Mouse (Mus musculus) small intestine, adult 2 months (tissue): ENCODE measurements around the gene Palm2. TPM values are rescaled to one million over a fixed set of nuclear protein-coding genes. Genes with fewer than 3 reads are reported as not detected.

Experiments used
- H3K27ac ChIP-seq: fragments of 200-500 bp; 2 replicates; pipeline ENCODE4 v1.5.1; 2012; ENCODE audit warnings: low read depth, low read length, control low read depth, inconsistent platforms; ENCODE audit not compliant: insufficient read depth
- H3K27me3 ChIP-seq: fragments of 200-500 bp; 2 replicates; pipeline ENCODE4 v1.6.1; 2012; ENCODE audit warnings: mild to moderate bottlenecking, moderate library complexity, low read length, inconsistent platforms; ENCODE audit not compliant: control insufficient read depth, insufficient read depth
- H3K36me3 ChIP-seq: fragments of 200-500 bp; 2 replicates; pipeline ENCODE4 v1.6.1; 2012; ENCODE audit warnings: mild to moderate bottlenecking, low read length, control low read depth, inconsistent platforms; ENCODE audit not compliant: control insufficient read depth, insufficient read depth
- H3K4me1 ChIP-seq: fragments of 200-500 bp; 2 replicates; pipeline ENCODE4 v1.6.1; 2012; ENCODE audit warnings: low read length, inconsistent platforms, mixed read lengths; ENCODE audit not compliant: control insufficient read depth, insufficient read depth, insufficient read length
- H3K4me3 ChIP-seq: fragments of 200-500 bp; 2 replicates; pipeline ENCODE4 v1.5.1; 2012; ENCODE audit warnings: low read depth, mild to moderate bottlenecking, control low read depth, inconsistent platforms, low read length, moderate library complexity
- CTCF ChIP-seq: fragments of 200-500 bp; IDR thresholded peaks from 2 replicates; pipeline ENCODE4 v1.5.1; 2012; ENCODE audit warnings: low read depth, mild to moderate bottlenecking, control low read depth, inconsistent platforms, low read length, moderate library complexity, mixed read lengths; ENCODE audit not compliant: insufficient replicate concordance, insufficient read length; ENCODE audit errors: extremely low read depth
- POLR2A ChIP-seq: fragments of 200-500 bp; IDR thresholded peaks from 2 replicates; pipeline ENCODE4 v1.6.1; 2012; ENCODE audit warnings: low read depth, mild to moderate bottlenecking, control low read depth, inconsistent platforms, low read length, moderate library complexity
- WGBS: fragments of 180-500 bp; shearing (Covaris S2); methylation state at CpG from one replicate; pipeline ENCODE4 v1.1.7; 2018; 5-methylcytosine and 5-hydroxymethylcytosine counted together
- polyA plus RNA-seq: library from polyadenylated mRNA; depleted of rRNA; stranded (reverse); fragments of >200 nt; gene quantifications from 2 replicates; pipeline ENCODE4 v1.2.3, GENCODE M21; 2012

The Palm2 gene
- polyA plus RNA-seq, 1 experiment: 0.04 TPM

DNA sequence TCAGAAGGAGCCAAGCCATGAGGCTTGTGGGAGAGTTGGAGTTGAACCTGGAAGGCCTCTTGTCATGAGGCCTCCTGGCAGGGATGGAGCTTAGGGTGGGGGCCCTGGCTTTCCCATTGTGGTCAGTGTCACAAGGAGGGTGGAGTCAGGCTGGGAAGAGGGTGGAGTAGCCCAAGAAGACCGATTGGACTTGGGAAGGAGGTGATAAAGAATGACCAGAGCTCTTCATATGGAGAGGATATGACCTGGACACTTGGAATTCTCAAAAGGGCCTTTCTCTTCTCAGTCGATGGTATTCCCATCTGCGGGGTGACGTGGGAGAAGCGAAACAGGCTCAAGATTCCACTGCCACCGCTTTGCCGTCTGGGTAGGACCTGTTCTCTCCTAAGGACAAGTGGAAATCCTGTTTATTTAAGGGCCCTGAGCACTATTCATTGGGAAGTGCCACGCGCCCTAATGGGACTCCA, 245.0 kb downstream of the Palm2 start:
- no peak overlapping the region for H3K27ac ChIP-seq
- WGBS: 66% methylated on average over 9 of the region's 9 CpGs

DNA sequence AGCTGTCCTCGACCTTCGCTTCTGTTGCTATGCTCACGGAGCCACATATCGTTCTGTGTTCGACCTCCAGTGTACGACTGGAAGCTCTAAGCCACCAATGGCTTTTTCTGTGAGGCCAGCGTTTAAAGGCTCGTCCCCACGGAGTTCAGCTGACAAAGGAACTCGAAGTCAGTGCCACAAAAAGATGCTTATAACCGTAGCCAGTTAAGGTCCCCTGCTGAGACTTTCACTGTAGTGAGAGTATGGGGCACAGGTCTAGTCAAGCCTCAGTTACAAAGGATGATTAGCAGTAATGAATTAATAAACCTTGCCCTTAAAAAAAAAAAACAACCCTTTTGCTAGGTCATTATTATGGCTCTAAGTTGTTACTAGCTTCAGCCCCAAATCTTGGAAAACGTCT, 246.1 kb downstream of the Palm2 start:
- no peaks in the 10 kb centered on the region for H3K36me3 ChIP-seq
- H3K4me3 ChIP-seq: no peak overlapping the region
- no peak overlapping the region for H3K27ac ChIP-seq
- 86% methylated on average over 12 of the region's 12 CpGs for WGBS
- TF ChIP-seq POLR2A: no peak
- TF ChIP-seq CTCF: no peak
- H3K4me1 ChIP-seq: peaks cover 6% of the 10 kb centered on the region
- H3K27me3 ChIP-seq: no peaks in the 10 kb centered on the region

More for the DNA sequence above, 245.0 kb downstream of the Palm2 start:
- H3K36me3 ChIP-seq: no peaks in the 10 kb centered on the region
- no peak for TF ChIP-seq CTCF
- TF ChIP-seq POLR2A: no peak
- no peak overlapping the region for H3K4me3 ChIP-seq
- H3K27me3 ChIP-seq: no peaks in the 10 kb centered on the region
- peaks cover 7% of the 10 kb centered on the region for H3K4me1 ChIP-seq

DNA sequence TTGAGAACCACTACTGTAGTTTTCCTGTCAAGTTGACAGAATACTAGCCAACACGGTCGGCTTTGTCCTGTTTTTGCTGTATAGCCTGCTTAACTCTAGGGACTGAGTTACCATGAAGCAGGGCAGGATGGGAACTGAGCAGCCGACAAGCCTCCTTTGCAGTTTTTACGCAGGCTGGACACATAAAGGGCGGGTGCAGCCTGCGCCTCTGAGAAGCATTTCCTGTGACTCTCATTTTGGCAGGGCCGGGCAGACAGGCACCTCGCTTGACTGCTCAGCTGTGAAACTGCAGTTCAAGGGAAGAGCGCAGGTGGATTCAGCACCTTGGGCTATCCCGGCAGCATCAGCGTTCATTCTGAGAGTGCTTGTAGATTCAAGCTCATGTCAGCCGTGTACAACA, 247.5 kb downstream of the Palm2 start:
- Histone ChIP-seq H3K27me3 (no peaks in the 10 kb centered on the region), H3K4me1 (no peaks in the 10 kb centered on the region), H3K27ac (no peak overlapping the region), H3K36me3 (no peaks in the 10 kb centered on the region), H3K4me3 (no peak overlapping the region)
- 63% methylated on average over 12 of the region's 12 CpGs for WGBS
- TF ChIP-seq POLR2A (no peak), CTCF (no peak)

DNA sequence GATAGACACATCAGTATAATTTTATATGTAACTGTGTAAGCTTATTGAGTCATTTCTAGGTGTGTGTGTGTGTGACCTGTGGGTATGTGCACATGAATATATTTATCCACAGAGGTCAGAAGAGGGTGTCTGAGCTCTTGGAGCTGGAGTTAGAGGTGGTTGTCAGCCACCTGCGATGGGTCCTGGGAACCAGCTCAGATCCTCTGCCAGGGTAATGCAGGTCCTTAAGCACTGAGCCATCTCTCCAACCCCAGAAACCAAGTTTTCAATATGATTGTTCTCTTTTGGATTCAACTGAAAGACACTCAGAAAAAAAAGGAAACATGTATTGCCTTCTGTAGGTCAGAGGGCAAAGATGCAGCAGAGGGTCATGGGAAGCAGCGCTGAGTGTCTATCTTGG, 248.3 kb downstream of the Palm2 start:
- WGBS: 87% methylated on average over 2 of the region's 2 CpGs
- H3K36me3 ChIP-seq: no peaks in the 10 kb centered on the region
- no peaks in the 10 kb centered on the region for H3K27me3 ChIP-seq
- TF ChIP-seq CTCF (no peak), POLR2A (no peak)
- no peak overlapping the region for H3K27ac ChIP-seq
- no peak overlapping the region for H3K4me3 ChIP-seq
- no peaks in the 10 kb centered on the region for H3K4me1 ChIP-seq

DNA sequence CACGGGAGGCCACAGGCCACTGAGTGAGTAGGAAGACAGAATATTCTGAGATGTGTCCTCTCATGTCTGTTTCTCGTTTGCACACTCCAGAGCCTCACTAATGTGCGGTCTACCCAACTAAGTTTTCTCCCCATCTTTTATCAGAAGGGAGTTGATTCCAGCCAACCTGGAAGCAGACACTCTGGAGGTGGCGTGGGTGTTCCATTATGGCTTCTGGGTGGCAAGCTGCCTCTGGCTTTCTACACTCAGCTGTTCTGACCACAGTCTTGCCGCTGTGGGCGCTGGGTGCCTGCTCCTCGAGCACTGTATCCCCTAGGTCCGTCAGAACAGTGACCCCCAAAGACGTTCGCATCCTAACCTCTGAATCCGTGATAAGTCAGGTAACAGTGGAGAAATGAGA, 248.9 kb downstream of the Palm2 start:
- Histone ChIP-seq H3K4me3 (no peak overlapping the region), H3K4me1 (no peaks in the 10 kb centered on the region), H3K27me3 (no peaks in the 10 kb centered on the region), H3K36me3 (no peaks in the 10 kb centered on the region), H3K27ac (no peak overlapping the region)
- 82% methylated on average over 11 of the region's 11 CpGs for WGBS
- TF ChIP-seq CTCF: no peak
- TF ChIP-seq POLR2A: no peak

DNA sequence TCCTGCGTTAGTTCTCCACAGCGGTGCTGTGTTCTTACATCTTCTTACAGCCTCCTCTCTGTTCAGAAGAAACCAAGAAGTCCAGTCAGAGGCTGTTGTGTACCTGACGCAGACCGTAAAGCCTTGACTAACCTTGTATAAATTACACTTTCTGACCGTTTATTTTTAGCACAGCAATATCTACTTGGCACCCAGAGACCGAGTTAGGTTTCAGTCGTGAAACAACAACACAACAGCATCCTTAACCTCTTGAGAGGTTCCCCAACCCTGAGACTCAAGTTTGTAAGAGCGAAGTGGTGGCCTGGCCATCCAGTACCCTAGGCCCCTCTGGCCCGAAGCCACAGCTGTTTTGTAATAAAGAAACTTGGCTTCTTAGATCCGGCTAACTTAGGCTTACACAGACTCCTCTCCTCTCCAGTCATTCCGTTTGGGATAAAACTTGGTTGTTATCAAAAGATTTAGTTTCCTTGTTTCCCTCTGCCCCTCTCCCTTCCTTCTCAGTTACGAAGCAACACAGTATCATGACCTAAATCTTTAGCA, 250.7 kb downstream of the Palm2 start:
- Histone ChIP-seq H3K4me1 (no peaks in the 10 kb centered on the region), H3K27me3 (no peaks in the 10 kb centered on the region), H3K4me3 (no peak overlapping the region), H3K27ac (no peak overlapping the region), H3K36me3 (no peaks in the 10 kb centered on the region)
- 68% methylated on average over 12 of the region's 12 CpGs for WGBS
- TF ChIP-seq CTCF (no peak), POLR2A (no peak)

DNA sequence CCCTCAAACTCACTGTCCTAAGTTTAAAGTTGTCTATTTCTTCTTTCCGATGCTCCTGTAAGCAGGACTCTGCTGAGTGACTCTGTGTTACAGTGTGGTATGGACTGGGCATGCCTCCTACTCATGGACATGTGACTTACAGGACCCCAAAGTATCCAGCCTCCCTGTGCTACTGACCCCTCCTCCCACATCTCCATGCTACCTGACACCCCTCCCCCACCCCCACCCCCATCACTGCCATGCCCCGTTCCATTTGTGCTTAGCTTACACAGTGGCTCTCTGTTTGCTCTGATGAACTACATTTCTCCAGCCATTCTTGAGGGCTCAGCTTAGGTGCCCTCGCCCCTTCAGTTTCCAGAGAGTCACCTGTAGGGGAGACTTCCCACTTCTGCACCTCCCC, 252.7 kb downstream of the Palm2 start:
- H3K36me3 ChIP-seq: no peaks in the 10 kb centered on the region
- H3K4me3 ChIP-seq: no peak overlapping the region
- no peak overlapping the region for H3K27ac ChIP-seq
- no peak for TF ChIP-seq CTCF
- no peak for TF ChIP-seq POLR2A
- WGBS: 58% methylated on average over 3 of the region's 3 CpGs
- no peaks in the 10 kb centered on the region for H3K4me1 ChIP-seq
- H3K27me3 ChIP-seq: no peaks in the 10 kb centered on the region
